In genomic region chr13:23575271-23575851, GRCm38 (mm10) we compare ENCODE assay signal across 8 mouse cellular contexts. TPM values are rescaled to one million over a fixed set of nuclear protein-coding genes. Genes with fewer than 3 reads are reported as not detected.
A peak's percentile ranks its signal among the peaks of the same experiment; 100 is the strongest.
DNase-seq lines count a peak whose midpoint lies in the region; ATAC-seq and TF ChIP-seq lines count a peak whose summit lies in the region.

TSS of gene Hist1h3d (plus strand) at chr13:23575763.

- ATAC-seq in intestine, postnatal 0 days = peak; percentile 52
- peak; percentile 29 for ATAC-seq in liver, embryonic 13.5 days (ENCODE audit: low read depth)

- no peaks in the 10 kb centered on the region for H3K9me3 ChIP-seq in intestine, postnatal 0 days (ENCODE audit: control insufficient read depth)
- H3K9me3 ChIP-seq in liver, embryonic 13.5 days (replicated peaks) = no peaks in the 10 kb centered on the region

- H3K4me2 ChIP-seq in intestine, postnatal 0 days (replicated peaks; ENCODE audit: low read depth) = peak within 1 kb of the TSS; percentile 67
- peak within 1 kb of the TSS; percentile 74 for H3K4me2 ChIP-seq in liver, embryonic 13.5 days

- peaks cover 9% of the 10 kb centered on the region; the same call in 1 of the 2 replicates for H3K4me1 ChIP-seq in intestine, postnatal 0 days (replicated peaks; ENCODE audit: control insufficient read depth, insufficient read depth, low read length)
- H3K4me1 ChIP-seq in liver, embryonic 13.5 days (replicated peaks) = peaks cover 43% of the 10 kb centered on the region

- peak; percentile 17 for DNase-seq in kidney, adult 18-20 months
- DNase-seq in kidney, postnatal 10 days = no peak
- DNase-seq in brain, embryonic 18.5 days (ENCODE audit: low read depth, low spot score) = peak; percentile 77
- peak; percentile 20 to 49 for DNase-seq in frontal cortex, postnatal 25 days (ENCODE audit: low spot score in 2 of 2)
- DNase-seq in liver, embryonic 13.5 days = peak; percentile 83
- peak; percentile 65 for DNase-seq in neural tube, embryonic 10.5 days (ENCODE audit: extremely low spot score, low spot score)
- DNase-seq in thymus, postnatal 4 days = peak; percentile 40

- H3K36me3 ChIP-seq in intestine, postnatal 0 days (ENCODE audit: control insufficient read depth, insufficient read depth) = no peaks in the 10 kb centered on the region
- no peaks in the 10 kb centered on the region for H3K36me3 ChIP-seq in liver, embryonic 13.5 days

- under 1% methylated on average over 18 of the region's 18 CpGs for WGBS in intestine, postnatal 0 days
- under 1% methylated on average over 18 of the region's 18 CpGs for WGBS in liver, embryonic 13.5 days (ENCODE audit: insufficient replicate concordance)

- H3K9ac ChIP-seq in intestine, postnatal 0 days (ENCODE audit: low read depth, low read length) = peak within 1 kb of the TSS; percentile 46; the same call in 1 of the 2 replicates
- peak within 1 kb of the TSS; percentile 83 for H3K9ac ChIP-seq in liver, embryonic 13.5 days

- H3K27me3 ChIP-seq in intestine, postnatal 0 days (replicated peaks; ENCODE audit: control insufficient read depth, insufficient read depth, low read length) = no peaks in the 10 kb centered on the region
- no peaks in the 10 kb centered on the region for H3K27me3 ChIP-seq in liver, embryonic 13.5 days

- no peak for TF ChIP-seq CTCF in intestine, postnatal 0 days (IDR thresholded peaks at IDR 0.05; ENCODE audit: low read depth)

- peak within 1 kb of the TSS; percentile 34 for H3K4me3 ChIP-seq in intestine, postnatal 0 days (ENCODE audit: low read depth, low read length)
- H3K4me3 ChIP-seq in liver, embryonic 13.5 days (replicated peaks) = peak within 1 kb of the TSS; percentile 62

- peak within 1 kb of the TSS; percentile 54; the same call in 1 of the 2 replicates for H3K27ac ChIP-seq in intestine, postnatal 0 days (ENCODE audit: low read depth, low read length)
- H3K27ac ChIP-seq in liver, embryonic 13.5 days = peak within 1 kb of the TSS; percentile 97

RNA-seq across cellular contexts. Expression of gene Hist1h3d, which starts in this region (rescaled TPM):
- polyA plus RNA-seq in intestine, postnatal 0 days (2015; fragmentation: Nextera tagmentation; extraction: Ambion mirVana) = 1.6 and 2.3 TPM in 2 replicates
- 5.9 and 7.2 TPM in 2 replicates for polyA plus RNA-seq in liver, embryonic 13.5 days (2015; fragmentation: Nextera tagmentation; extraction: Ambion mirVana)
